Mouse (Mus musculus) small intestine, adult 2 months (tissue): ENCODE results near the gene Eif2ak1.

ENCODE experiments used
- CTCF ChIP-seq: fragments of 200-500 bp; IDR thresholded peaks from 2 replicates; pipeline ENCODE4 v1.5.1; 2012; ENCODE audit warnings: low read depth, mild to moderate bottlenecking, control low read depth, inconsistent platforms, low read length, moderate library complexity, mixed read lengths; ENCODE audit not compliant: insufficient replicate concordance, insufficient read length; ENCODE audit errors: extremely low read depth
- POLR2A ChIP-seq: fragments of 200-500 bp; IDR thresholded peaks from 2 replicates; pipeline ENCODE4 v1.6.1; 2012; ENCODE audit warnings: low read depth, mild to moderate bottlenecking, control low read depth, inconsistent platforms, low read length, moderate library complexity

DNA sequence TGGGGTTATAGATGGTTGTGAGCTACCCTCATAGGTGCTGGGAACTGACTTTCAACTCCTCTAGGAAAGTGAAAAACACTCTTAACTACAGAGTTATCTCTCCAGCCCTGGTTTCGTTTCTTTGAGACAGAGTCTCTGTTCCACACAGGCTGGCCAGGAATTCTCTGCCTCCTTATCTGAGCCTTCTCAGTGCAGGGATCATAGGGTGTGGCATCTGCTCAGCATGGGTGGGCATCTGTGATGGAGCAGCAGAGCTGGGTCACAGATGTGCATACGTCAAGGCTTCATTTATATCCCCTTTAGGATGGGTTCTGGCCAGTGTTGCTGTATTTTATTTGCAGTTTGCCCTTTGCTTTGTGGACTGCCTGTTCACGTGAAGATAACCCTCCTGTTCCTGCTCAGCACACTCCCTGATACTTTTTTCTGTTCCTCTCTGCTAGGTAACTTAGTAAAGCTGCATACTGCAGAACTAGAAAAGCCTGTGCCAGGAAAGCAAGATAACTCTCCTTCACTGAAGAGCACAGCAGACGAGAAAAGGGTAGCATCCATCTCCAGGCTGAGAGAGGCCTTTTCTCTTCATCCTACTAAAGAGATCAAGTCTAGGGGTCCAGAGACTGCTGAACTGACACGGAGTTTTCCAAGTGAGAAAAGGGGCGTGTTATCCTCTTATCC, 107.3 kb downstream of the Eif2ak1 start:
- TF ChIP-seq CTCF (no peak), POLR2A (no peak)
